Mouse (Mus musculus) stomach, embryonic 16.5 days (tissue): ENCODE data around the gene Gck. TPM values are rescaled to one million over a fixed set of nuclear protein-coding genes. Genes with fewer than 3 reads are reported as not detected.
"Not testable (repeated sequence)": the region's sequence is repeated elsewhere in the genome, so short reads cannot be mapped to it uniquely, and the experiment has no call there.

Experiments
- ATAC-seq: fragments of 200-750 bp; cut with Nextera tagmentation; 2 replicates; pipeline ENCODE4 v1.8.0; 2017; ENCODE audit warnings: moderate number of reproducible peaks, moderate TSS enrichment; ENCODE audit not compliant: insufficient read depth, low FRiP score
- H3K27ac ChIP-seq: fragments of 300-500 bp; sonication (generic); 2 replicates; pipeline ENCODE4 v1.5.1; 2014; ENCODE audit warnings: low read length
- H3K27me3 ChIP-seq: fragments of 300-500 bp; sonication (generic); 2 replicates; pipeline ENCODE4 v1.6.1; 2014; ENCODE audit warnings: low read length, control low read depth, mixed read lengths; ENCODE audit not compliant: control insufficient read depth, insufficient read depth
- H3K36me3 ChIP-seq: fragments of 300-500 bp; sonication (generic); 2 replicates; pipeline ENCODE4 v1.6.1; 2014; ENCODE audit warnings: low read length; ENCODE audit not compliant: control insufficient read depth, insufficient read depth
- H3K4me1 ChIP-seq: fragments of 300-500 bp; sonication (generic); 2 replicates; pipeline ENCODE4 v1.6.1; 2014; ENCODE audit warnings: low read length, control low read depth, mixed read lengths; ENCODE audit not compliant: control insufficient read depth, insufficient read depth
- H3K4me2 ChIP-seq: fragments of 300-500 bp; sonication (generic); 2 replicates; pipeline ENCODE4 v1.6.1; 2014; ENCODE audit warnings: low read depth, low read length, mixed read lengths
- H3K4me3 ChIP-seq: fragments of 300-500 bp; sonication (generic); replicated peaks from 2 replicates; pipeline ENCODE4 v1.5.1; 2014; ENCODE audit warnings: mild to moderate bottlenecking, low read length
- H3K9ac ChIP-seq: fragments of 300-500 bp; sonication (generic); 2 replicates; pipeline ENCODE4 v1.6.1; 2014; ENCODE audit warnings: low read length
- H3K9me3 ChIP-seq: fragments of 300-500 bp; sonication (generic); replicated peaks from 2 replicates; pipeline ENCODE4 v1.6.1; 2016; ENCODE audit warnings: low read length, control low read depth; ENCODE audit not compliant: control insufficient read depth
- WGBS: fragments of 180-500 bp; shearing (Covaris S2); extraction: QIAGEN DNeasy Blood & Tissue Kit; methylation state at CpG from one replicate; pipeline ENCODE4 v1.1.7; 2014; 5-methylcytosine and 5-hydroxymethylcytosine counted together
- polyA plus RNA-seq: library from polyadenylated mRNA; unstranded; fragments of >200 nt; fragmentation: Nextera tagmentation; extraction: Ambion mirVana; gene quantifications from 2 replicates; pipeline ENCODE4 v1.2.1, GENCODE M21; 2015

Gck gene
- polyA plus RNA-seq, 1 experiment from 2014 or later: 3.5 TPM

- H3K9me3 ChIP-seq: no peaks in the 10 kb centered on the region
- ATAC-seq: no peak
- no peak overlapping the region for H3K4me2 ChIP-seq
- H3K27ac ChIP-seq: no peak overlapping the region
- H3K4me1 ChIP-seq: peaks cover 29% of the 10 kb centered on the region
- no peak overlapping the region for H3K9ac ChIP-seq
- no peaks in the 10 kb centered on the region for H3K27me3 ChIP-seq
- no peak overlapping the region for H3K4me3 ChIP-seq
- H3K36me3 ChIP-seq: no peaks in the 10 kb centered on the region
- 93% methylated on average over 10 of the region's 10 CpGs for whole genome bisulfite sequencing
These were observed 50.6 kb downstream of the Gck start for GRCm38 (mm10) chr11:5899286-5899685.

- Histone ChIP-seq H3K4me1 (peaks cover 29% of the 10 kb centered on the region), H3K27me3 (no peaks in the 10 kb centered on the region), H3K9me3 (no peaks in the 10 kb centered on the region), H3K4me2 (peak within 1 kb of the TSS; percentile 35; the same call in 1 of the 2 replicates), H3K36me3 (no peaks in the 10 kb centered on the region), H3K4me3 (peak within 1 kb of the TSS; percentile 12; the same call in 1 of the 2 replicates), H3K27ac (peak within 1 kb of the TSS; percentile 50; the same call in 1 of the 2 replicates), H3K9ac (peak within 1 kb of the TSS; percentile 45)
- WGBS: 53% methylated on average over 5 of the region's 5 CpGs
- 0 out of 2 replicates have a peak, but pooled peaks have one; percentile 24 for ATAC-seq
These were observed 51.4 kb downstream of the Gck start, which contains the start of gene Myl7 for GRCm38 (mm10) chr11:5898531-5898930. Gene Myl7, minus strand, starts transcription at chr11:5898782.

DNA sequence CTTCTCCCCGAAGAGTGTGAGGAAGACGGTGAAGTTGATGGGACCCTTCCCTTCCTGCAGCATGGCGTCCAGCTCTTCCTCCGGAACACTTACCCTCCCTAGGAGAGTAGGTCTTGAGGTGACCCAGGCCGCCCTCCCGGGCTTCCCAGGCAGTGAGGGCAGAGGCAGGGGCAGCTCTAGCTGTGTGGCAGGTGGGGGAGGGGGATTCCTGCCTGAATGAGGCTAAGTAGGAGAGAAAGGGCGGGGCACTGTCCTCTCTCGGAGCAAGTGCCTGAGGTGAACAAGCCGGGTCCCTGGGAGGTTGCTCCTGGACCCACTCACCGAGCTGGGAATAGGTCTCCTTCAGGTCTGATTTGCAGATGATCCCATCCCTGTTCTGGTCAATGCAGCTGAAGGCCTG lies 52.0 kb downstream of the Gck start:
- Histone ChIP-seq H3K27me3 (no peaks in the 10 kb centered on the region), H3K9ac (peak overlapping the region; percentile 45), H3K9me3 (no peaks in the 10 kb centered on the region), H3K27ac (peak overlapping the region; percentile 50; the same call in 1 of the 2 replicates), H3K36me3 (no peaks in the 10 kb centered on the region), H3K4me2 (peak overlapping the region; percentile 35; the same call in 1 of the 2 replicates), H3K4me3 (peak overlapping the region; percentile 12; the same call in 1 of the 2 replicates), H3K4me1 (peaks cover 31% of the 10 kb centered on the region)
- WGBS: 31% methylated on average over 10 of the region's 10 CpGs
- ATAC-seq: no peak

DNA sequence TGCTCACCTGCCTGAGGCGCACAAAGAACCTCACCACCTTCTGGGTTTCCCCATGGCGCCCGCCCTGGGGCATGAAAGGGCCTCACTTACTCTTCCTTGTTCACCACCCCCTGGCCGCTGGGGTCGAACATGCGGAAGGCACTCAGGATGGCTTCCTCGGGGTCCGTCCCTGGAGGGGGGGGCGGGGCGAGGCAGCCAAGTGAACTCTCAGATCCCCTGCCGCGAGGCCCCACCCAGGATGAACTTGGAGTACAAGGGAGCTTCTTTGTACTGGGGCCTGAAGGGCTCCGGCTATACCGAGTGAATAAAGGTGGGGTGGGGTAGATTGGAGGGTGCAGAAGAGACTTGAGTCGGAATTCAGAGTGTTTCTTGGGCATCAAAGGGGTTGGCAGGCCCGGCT lies 52.7 kb downstream of the Gck start:
- Histone ChIP-seq H3K27ac (peak overlapping the region; percentile 50; the same call in 1 of the 2 replicates), H3K9ac (peak overlapping the region; percentile 45; the same call in 1 of the 2 replicates), H3K9me3 (no peaks in the 10 kb centered on the region), H3K4me1 (peaks cover 31% of the 10 kb centered on the region), H3K36me3 (no peaks in the 10 kb centered on the region), H3K4me2 (peak overlapping the region; percentile 35; the same call in 1 of the 2 replicates), H3K4me3 (no peak overlapping the region), H3K27me3 (no peaks in the 10 kb centered on the region)
- no peak for ATAC-seq
- WGBS: 22% methylated on average over 16 of the region's 16 CpGs

- no peaks in the 10 kb centered on the region for H3K36me3 ChIP-seq
- H3K27me3 ChIP-seq: no peaks in the 10 kb centered on the region
- no peaks in the 10 kb centered on the region for H3K9me3 ChIP-seq
- no peak overlapping the region for H3K4me3 ChIP-seq
- ATAC-seq: no peak
- H3K4me1 ChIP-seq: peaks cover 22% of the 10 kb centered on the region
- no peak overlapping the region for H3K4me2 ChIP-seq
- WGBS: 77% methylated on average over 6 of the region's 6 CpGs
- peak overlapping the region; percentile 5; the same call in 1 of the 2 replicates for H3K9ac ChIP-seq
- H3K27ac ChIP-seq: no peak overlapping the region
These were observed 56.1 kb downstream of the Gck start for GRCm38 (mm10) chr11:5893807-5894206.

- H3K27ac ChIP-seq: no peak overlapping the region
These were observed 57.0 kb downstream of the Gck start for GRCm38 (mm10) chr11:5892810-5893368.

DNA sequence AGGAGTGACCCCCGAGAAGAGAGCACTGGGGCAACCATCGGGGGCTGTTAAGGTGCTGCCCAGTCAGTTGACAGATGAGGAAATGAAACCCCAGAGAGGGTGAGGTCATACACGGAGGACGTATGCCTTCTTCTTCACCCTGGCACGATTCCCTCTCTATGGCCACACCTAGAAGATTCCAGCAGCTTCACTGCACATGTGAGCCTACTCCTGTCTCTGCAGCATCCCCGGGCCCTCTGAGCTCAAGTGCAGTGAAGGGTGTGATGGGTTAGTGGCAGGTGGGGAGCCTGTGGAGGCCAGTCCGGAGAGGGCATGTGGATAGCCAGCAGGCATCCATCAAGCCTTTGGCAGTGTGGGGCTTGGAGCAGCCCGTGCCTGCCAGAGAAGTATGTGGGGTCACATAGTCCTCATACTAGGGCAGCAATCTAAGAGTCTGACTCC lies 57.7 kb downstream of the Gck start:
- peak; percentile 65; the same call in 1 of the 2 replicates for ATAC-seq

More at GRCm38 (mm10) chr11:5892810-5893368, 57.0 kb downstream of the Gck start:
- H3K27me3 ChIP-seq: no peaks in the 10 kb centered on the region
- H3K36me3 ChIP-seq: no peaks in the 10 kb centered on the region
- no peak overlapping the region for H3K9ac ChIP-seq
- H3K4me2 ChIP-seq: no peak overlapping the region
- H3K4me1 ChIP-seq: peaks cover 17% of the 10 kb centered on the region
- no peak overlapping the region for H3K4me3 ChIP-seq
- ATAC-seq: no peak; the same call in 1 of the 2 replicates
- 33% methylated on average over 4 of the region's 4 CpGs for WGBS
- no peaks in the 10 kb centered on the region for H3K9me3 ChIP-seq

GRCm38 (mm10) chr11:5888563-5888962 lies 61.3 kb downstream of the Gck start:
- H3K9ac ChIP-seq, ATAC-seq, H3K4me1 ChIP-seq, H3K4me3 ChIP-seq, H3K36me3 ChIP-seq, H3K27me3 ChIP-seq, H3K9me3 ChIP-seq, H3K27ac ChIP-seq, H3K4me2 ChIP-seq: not testable (repeated sequence)
- WGBS: 66% methylated on average over 4 of the region's 5 CpGs

More for the DNA sequence above, 57.7 kb downstream of the Gck start:
- Histone ChIP-seq H3K4me1 (peaks cover 10% of the 10 kb centered on the region; the same call in 1 of the 2 replicates), H3K27me3 (no peaks in the 10 kb centered on the region), H3K4me2 (no peak overlapping the region), H3K4me3 (no peak overlapping the region), H3K36me3 (no peaks in the 10 kb centered on the region), H3K9me3 (no peaks in the 10 kb centered on the region), H3K27ac (no peak overlapping the region), H3K9ac (no peak overlapping the region)
- WGBS: 22% methylated on average over 8 of the region's 8 CpGs

DNA sequence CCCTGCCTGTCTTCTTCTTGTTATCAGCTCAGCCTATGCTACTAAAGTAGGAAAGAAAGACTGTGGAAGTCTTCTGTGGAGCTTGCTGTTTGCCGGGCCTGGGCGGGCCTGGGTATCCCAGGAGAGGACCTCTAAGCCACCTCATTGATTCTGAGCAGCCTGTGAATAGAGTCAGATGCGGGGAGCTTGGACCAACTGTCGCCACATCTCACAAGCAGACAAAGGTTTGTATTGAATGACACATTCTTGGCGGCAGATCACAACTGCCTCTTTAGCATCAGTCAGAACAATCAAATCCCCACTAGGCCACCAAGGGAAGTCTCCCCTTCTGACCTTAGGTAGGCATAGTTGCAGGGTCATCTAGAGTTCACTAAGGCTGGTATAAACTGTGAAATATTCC lies 62.6 kb downstream of the Gck start:
- 55% methylated on average over 5 of the region's 5 CpGs for WGBS
- Histone ChIP-seq H3K27me3 (no peaks in the 10 kb centered on the region), H3K4me2 (no peak overlapping the region), H3K4me1 (peaks cover 4% of the 10 kb centered on the region; the same call in 1 of the 2 replicates), H3K36me3 (no peaks in the 10 kb centered on the region), H3K4me3 (no peak overlapping the region), H3K9ac (no peak overlapping the region), H3K9me3 (no peaks in the 10 kb centered on the region), H3K27ac (no peak overlapping the region)
- ATAC-seq: no peak
